Mouse (Mus musculus): ENCODE data around the gene Hsdl2. TPM values are rescaled to one million over a fixed set of nuclear protein-coding genes. Genes with fewer than 3 reads are reported as not detected.
"Not testable (repeated sequence)": the region's sequence is repeated elsewhere in the genome, so short reads cannot be mapped to it uniquely, and the experiment has no call there.

Hsdl2 gene
- polyA plus RNA-seq, 1 experiment from 2014 or later: 29.3 TPM

DNA sequence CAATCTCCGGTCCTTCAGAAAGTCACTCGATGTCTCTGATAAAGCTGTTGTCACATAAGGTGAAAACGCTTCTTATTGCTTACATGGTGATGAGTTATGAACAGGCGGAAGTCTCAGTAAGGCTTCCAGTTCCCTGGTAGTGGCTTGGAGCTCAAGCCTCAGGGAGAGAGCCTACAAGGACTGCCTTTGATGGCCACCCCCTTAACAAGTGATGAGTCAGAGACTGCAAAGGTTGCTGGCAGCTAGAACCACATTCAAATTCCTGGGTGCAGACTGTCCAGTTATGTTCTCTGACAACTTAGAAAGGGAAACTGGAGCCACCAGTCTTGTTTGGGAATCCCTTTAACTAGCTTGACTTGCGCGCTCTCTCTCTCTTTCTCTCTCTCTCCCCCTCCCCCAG is 21.2 kb upstream of the Hsdl2 start:
- no peak overlapping the region for H3K27ac ChIP-seq (ENCODE audit: low read length)
- ATAC-seq (ENCODE audit: low FRiP score, low TSS enrichment): no peak
- no peaks in the 10 kb centered on the region for H3K9me3 ChIP-seq (ENCODE audit: low read length)
- no peak overlapping the region for H3K4me3 ChIP-seq (ENCODE audit: low read length)
- no peaks in the 10 kb centered on the region for H3K27me3 ChIP-seq (ENCODE audit: insufficient read depth, low read length)
- no peaks in the 10 kb centered on the region for H3K36me3 ChIP-seq (ENCODE audit: insufficient read depth, low read length)
- no peak overlapping the region for H3K9ac ChIP-seq (replicated peaks; ENCODE audit: low read length)
- no peaks in the 10 kb centered on the region for H3K4me1 ChIP-seq (ENCODE audit: insufficient read depth, low read length)
- 94% methylated on average over 6 of the region's 6 CpGs for WGBS
- H3K4me2 ChIP-seq (replicated peaks; ENCODE audit: low read depth, low read length): no peak overlapping the region

DNA sequence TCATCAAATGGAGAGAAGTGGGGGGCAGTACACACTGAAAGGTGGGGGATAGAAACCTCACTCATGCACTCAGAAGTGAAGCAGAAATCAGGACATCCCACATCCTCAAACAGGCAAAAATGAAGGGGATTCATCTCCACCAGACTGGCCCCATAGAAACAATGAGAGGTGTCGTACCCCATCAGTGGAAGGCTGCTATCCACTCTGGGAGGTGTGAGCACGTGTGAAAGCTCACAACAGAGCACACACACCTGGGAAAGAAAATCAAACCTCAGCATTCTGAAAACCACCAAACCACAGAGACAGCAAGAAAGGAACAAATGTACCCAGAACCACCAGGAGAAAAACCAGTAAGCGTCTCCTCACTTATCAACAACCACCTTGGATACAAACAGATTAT is 17.2 kb upstream of the Hsdl2 start:
- H3K4me3 ChIP-seq (ENCODE audit: low read length): no peak overlapping the region
- no peak overlapping the region for H3K9ac ChIP-seq (replicated peaks; ENCODE audit: low read length)
- H3K9me3 ChIP-seq (ENCODE audit: low read length): peaks cover 5% of the 10 kb centered on the region; the same call in 1 of the 2 replicates
- no peak overlapping the region for H3K27ac ChIP-seq (ENCODE audit: low read length)
- WGBS: 77% methylated on average over 3 of the region's 3 CpGs
- H3K4me2 ChIP-seq (replicated peaks; ENCODE audit: low read depth, low read length): no peak overlapping the region
- ATAC-seq (ENCODE audit: low FRiP score, low TSS enrichment): no peak
- H3K36me3 ChIP-seq (ENCODE audit: insufficient read depth, low read length): no peaks in the 10 kb centered on the region
- H3K4me1 ChIP-seq (ENCODE audit: insufficient read depth, low read length): no peaks in the 10 kb centered on the region
- H3K27me3 ChIP-seq (ENCODE audit: insufficient read depth, low read length): no peaks in the 10 kb centered on the region

DNA sequence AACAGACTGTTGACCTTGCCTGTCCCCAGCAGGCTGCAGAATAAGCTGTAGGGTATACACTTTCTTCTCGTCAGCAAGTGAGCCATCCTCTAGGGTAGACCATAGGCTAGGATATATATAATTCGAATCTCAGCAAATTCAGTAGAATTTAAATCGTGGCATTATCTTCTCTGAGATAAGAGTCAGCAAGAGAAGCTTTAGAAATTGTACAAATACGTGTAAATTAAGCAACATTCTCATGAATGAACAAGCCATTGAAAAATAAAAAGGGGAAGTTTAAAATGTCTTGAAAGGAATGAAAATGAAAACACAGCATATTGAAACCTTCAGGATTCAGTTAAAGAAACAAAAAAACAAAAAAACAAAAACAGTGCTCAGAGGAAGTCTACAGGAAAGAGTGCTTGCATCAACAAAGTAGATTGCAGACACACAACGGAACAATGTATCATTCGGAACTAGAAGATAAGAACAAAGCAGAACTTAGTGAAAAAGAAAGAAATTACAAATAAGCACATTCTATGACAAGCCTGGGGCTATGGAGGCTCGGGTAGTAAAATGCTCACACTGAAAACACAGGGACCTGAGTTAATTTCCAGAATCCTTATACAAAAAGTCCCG is 15.7 kb upstream of the Hsdl2 start:
- no peaks in the 10 kb centered on the region for H3K27me3 ChIP-seq (ENCODE audit: insufficient read depth, low read length)
- H3K4me1 ChIP-seq (ENCODE audit: insufficient read depth, low read length): no peaks in the 10 kb centered on the region
- H3K4me3 ChIP-seq (ENCODE audit: low read length): no peak overlapping the region
- no peak overlapping the region for H3K27ac ChIP-seq (ENCODE audit: low read length)
- peaks cover 5% of the 10 kb centered on the region; the same call in 1 of the 2 replicates for H3K9me3 ChIP-seq (ENCODE audit: low read length)
- H3K9ac ChIP-seq (replicated peaks; ENCODE audit: low read length): no peak overlapping the region
- H3K4me2 ChIP-seq (replicated peaks; ENCODE audit: low read depth, low read length): no peak overlapping the region
- H3K36me3 ChIP-seq (ENCODE audit: insufficient read depth, low read length): no peaks in the 10 kb centered on the region
- ATAC-seq (ENCODE audit: low FRiP score, low TSS enrichment): no peak
- WGBS: 74% methylated on average over 8 of the region's 8 CpGs

DNA sequence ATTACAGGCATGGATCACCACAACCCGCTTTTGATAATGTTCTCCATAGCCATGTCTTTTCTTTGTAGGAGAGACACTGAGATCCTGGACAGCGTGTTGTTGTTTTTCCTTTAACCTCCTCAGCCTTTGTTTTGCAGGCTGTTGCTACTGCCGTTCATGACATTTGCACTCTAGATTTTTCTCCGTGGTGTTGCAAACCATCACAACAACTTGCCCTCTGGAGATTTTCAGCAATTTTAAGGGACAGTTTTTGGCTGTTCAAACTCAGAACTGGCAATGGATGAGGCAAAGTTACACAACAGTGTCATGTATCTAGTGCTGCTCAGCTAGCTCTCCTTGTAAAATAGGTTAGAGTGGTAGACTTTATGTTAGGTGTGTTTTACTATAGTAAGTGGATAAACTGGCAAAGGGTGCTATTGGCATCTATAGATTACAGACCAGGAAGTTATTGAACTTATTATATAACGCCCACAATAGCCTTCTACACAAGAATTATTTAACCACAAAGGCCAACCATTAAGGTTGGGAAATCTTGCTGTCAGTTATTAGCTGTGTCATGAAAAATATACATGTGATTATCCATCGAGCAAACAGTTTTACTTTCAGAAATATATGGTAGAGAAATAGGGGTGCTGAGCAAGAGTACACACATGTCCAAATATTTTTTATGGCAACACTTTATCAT is 13.6 kb upstream of the Hsdl2 start:
- no peak overlapping the region for H3K27ac ChIP-seq (ENCODE audit: low read length)
- H3K27me3 ChIP-seq (ENCODE audit: insufficient read depth, low read length): no peaks in the 10 kb centered on the region
- H3K4me2 ChIP-seq (replicated peaks; ENCODE audit: low read depth, low read length): no peak overlapping the region
- H3K9ac ChIP-seq (replicated peaks; ENCODE audit: low read length): no peak overlapping the region
- H3K36me3 ChIP-seq (ENCODE audit: insufficient read depth, low read length): no peaks in the 10 kb centered on the region
- H3K4me3 ChIP-seq (ENCODE audit: low read length): no peak overlapping the region
- H3K4me1 ChIP-seq (ENCODE audit: insufficient read depth, low read length): no peaks in the 10 kb centered on the region
- 79% methylated on average over 6 of the region's 6 CpGs for WGBS
- peaks cover 5% of the 10 kb centered on the region; the same call in 1 of the 2 replicates for H3K9me3 ChIP-seq (ENCODE audit: low read length)
- ATAC-seq (ENCODE audit: low FRiP score, low TSS enrichment): no peak

DNA sequence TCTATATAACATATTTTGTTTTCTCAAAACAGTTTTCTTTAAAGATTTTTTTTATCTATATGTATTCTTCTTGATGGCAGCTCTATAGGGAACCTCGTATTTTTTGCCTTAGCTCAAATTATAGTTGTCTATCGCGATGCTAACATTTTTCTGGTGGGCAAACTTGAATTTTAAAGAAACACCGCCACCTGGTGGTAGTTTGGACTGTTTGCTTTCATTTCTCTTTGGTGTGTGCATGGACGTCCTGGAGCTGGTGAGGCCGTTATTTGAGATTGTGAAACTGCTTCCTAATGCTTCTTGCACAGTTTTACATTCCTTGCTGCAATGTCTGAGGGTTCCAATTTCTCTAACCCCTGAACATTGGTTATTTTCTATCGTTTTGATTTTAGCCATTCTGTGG is 11.8 kb upstream of the Hsdl2 start:
- WGBS: 4% methylated on average over 7 of the region's 7 CpGs
- peak; percentile 69; the same call in 1 of the 2 replicates for ATAC-seq (ENCODE audit: low FRiP score, low TSS enrichment)

DNA sequence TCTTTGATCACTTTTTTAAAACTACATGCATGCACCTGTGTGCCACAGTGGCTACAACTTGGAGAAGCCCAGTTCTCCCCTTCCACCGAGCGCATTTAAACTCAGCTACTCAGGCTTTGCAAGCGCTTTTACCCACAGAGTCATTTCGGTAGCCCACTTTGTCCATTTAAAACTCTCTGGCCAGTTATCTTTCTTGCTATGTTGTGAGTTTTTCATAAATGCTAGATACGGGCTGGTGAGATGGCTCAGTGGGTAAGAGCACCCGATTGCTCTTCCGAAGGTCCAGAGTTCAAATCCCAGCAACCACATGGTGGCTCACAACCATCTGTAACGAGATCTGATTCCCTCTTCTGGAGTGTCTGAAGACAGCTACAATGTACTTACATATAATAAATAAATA is 10.8 kb upstream of the Hsdl2 start:
- H3K27ac ChIP-seq (ENCODE audit: low read length); H3K4me2 ChIP-seq (replicated peaks; ENCODE audit: low read depth, low read length); H3K27me3 ChIP-seq (ENCODE audit: insufficient read depth, low read length); H3K9me3 ChIP-seq (ENCODE audit: low read length); H3K4me3 ChIP-seq (ENCODE audit: low read length); H3K36me3 ChIP-seq (ENCODE audit: insufficient read depth, low read length); H3K4me1 ChIP-seq (ENCODE audit: insufficient read depth, low read length); H3K9ac ChIP-seq (replicated peaks; ENCODE audit: low read length); ATAC-seq (ENCODE audit: low FRiP score, low TSS enrichment): not testable (repeated sequence)
- 93% methylated on average over 7 of the region's 8 CpGs for WGBS

More for the DNA sequence above, 11.8 kb upstream of the Hsdl2 start:
- H3K4me1 ChIP-seq (ENCODE audit: insufficient read depth, low read length): no peaks in the 10 kb centered on the region
- H3K4me2 ChIP-seq (replicated peaks; ENCODE audit: low read depth, low read length): no peak overlapping the region
- H3K4me3 ChIP-seq (ENCODE audit: low read length): no peak overlapping the region
- H3K27ac ChIP-seq (ENCODE audit: low read length): no peak overlapping the region
- H3K36me3 ChIP-seq (ENCODE audit: insufficient read depth, low read length): no peaks in the 10 kb centered on the region
- peaks cover 5% of the 10 kb centered on the region; the same call in 1 of the 2 replicates for H3K9me3 ChIP-seq (ENCODE audit: low read length)
- no peaks in the 10 kb centered on the region for H3K27me3 ChIP-seq (ENCODE audit: insufficient read depth, low read length)
- no peak overlapping the region for H3K9ac ChIP-seq (replicated peaks; ENCODE audit: low read length)

DNA sequence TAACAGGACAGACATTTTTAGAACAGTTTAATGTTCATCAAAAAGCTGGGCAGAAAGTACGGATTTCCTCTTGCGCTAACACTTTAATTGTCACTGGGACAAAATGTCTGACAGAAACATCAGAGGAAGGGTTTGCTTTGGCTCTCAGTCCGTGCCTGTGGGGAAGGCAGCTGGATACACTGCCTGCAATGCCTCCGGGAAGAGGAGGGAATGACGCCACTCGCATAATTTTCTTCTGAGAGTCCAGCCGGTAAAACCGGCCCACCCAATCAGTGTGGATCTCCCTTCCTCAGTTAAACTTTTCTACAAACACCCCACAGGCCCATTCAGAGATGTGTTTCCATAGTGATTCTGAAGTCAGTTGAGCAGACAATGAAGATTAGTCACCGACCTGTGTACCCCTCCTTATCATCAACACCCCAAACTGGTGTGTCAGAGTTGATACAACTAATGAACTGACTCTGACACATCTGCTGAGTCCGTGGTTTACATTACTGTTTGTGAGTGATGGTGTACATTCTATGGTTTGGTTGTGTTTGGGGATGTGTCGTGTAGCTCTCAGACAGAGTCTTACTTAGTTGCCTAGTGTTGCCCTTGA is 8.7 kb upstream of the Hsdl2 start:
- WGBS: 75% methylated on average over 11 of the region's 11 CpGs
- no peak overlapping the region for H3K27ac ChIP-seq (ENCODE audit: low read length)
- ATAC-seq (ENCODE audit: low FRiP score, low TSS enrichment): no peak
- H3K4me3 ChIP-seq (ENCODE audit: low read length): no peak overlapping the region
- H3K36me3 ChIP-seq (ENCODE audit: insufficient read depth, low read length): no peaks in the 10 kb centered on the region
- no peaks in the 10 kb centered on the region for H3K27me3 ChIP-seq (ENCODE audit: insufficient read depth, low read length)
- no peak overlapping the region for H3K4me2 ChIP-seq (replicated peaks; ENCODE audit: low read depth, low read length)
- no peak overlapping the region for H3K9ac ChIP-seq (replicated peaks; ENCODE audit: low read length)
- H3K4me1 ChIP-seq (ENCODE audit: insufficient read depth, low read length): no peaks in the 10 kb centered on the region
- H3K9me3 ChIP-seq (ENCODE audit: low read length): no peaks in the 10 kb centered on the region

DNA sequence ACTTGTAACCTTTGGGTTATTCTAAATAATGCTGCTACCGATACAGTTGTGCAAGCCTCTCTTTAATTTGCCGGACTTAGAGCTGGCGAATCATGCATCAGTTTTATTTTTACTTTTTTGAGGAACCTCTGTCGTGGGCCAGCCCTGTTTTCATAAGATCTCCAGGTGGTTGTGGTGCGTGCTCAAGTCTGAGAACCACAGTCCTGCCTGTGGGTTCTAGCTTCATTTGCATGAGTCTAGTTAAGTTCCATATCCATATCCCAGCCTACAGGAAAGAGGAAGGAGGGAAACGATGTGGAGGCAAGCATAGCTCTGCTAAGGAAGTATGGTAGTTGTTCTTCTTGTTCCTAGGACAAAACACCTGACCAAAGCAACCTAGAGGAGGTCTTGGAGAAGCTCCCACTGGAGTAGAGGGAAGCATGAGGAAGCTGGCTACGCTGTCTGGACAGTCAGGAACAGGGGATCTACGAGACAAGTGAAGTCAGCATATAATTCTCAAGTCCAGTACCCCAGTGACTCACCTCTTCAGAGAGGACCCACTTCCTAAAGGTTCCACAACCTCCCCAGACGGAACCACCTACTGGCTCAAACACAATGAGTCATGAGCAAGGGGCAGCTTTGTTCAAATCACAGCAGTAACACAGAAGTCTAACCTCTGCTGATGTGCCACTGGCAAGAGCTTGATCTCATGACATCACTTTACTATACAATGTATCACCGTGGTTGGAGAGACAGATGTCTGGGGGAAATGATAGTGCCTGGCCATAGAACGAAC is 6.0 kb upstream of the Hsdl2 start:
- Histone ChIP-seq H3K4me1 (ENCODE audit: insufficient read depth, low read length) (peaks cover 4% of the 10 kb centered on the region; the same call in 1 of the 2 replicates), H3K27ac (ENCODE audit: low read length) (no peak overlapping the region), H3K9me3 (ENCODE audit: low read length) (no peaks in the 10 kb centered on the region), H3K36me3 (ENCODE audit: insufficient read depth, low read length) (no peaks in the 10 kb centered on the region), H3K4me2 (replicated peaks; ENCODE audit: low read depth, low read length) (no peak overlapping the region), H3K27me3 (ENCODE audit: insufficient read depth, low read length) (no peaks in the 10 kb centered on the region), H3K9ac (replicated peaks; ENCODE audit: low read length) (no peak overlapping the region), H3K4me3 (ENCODE audit: low read length) (no peak overlapping the region)
- 85% methylated on average over 11 of the region's 11 CpGs for WGBS
- ATAC-seq (ENCODE audit: low FRiP score, low TSS enrichment): no peak

DNA sequence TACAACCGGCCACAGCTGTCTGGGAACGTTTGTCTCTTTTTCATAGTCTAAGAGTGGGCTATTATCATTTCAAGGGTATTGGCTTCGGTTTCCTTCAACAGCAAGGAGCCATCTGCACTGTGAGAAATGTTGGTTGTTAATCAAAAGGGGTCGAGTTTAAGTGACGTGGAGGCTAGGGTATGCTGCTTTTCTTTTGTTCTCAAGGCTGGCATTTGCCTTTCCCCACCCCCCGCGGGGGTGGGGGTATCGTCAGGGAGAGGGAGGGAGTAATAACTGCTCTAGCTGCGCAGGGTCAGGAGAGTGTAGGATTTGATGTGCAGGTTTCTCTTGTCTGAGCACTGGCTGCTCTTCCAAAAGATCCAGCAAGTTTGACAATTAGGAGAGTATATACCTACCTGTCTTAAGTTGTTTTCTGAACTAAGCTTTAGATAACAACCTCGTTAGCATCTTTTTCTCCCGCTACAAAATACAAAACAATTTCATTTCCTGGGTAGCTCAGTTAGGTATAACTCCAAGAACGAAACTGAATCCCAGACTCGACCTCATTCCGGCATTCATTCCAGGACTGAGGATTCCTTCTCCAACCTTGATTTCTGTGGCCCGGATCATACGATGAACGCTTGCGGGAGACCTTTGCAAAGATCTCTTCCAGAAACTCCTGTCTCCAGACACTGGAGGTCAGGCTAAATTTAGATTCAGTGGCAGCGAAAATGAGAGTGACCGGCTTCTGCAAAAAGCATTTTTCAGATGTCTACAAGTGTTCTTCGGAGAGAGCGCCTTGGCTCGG is 675 bp upstream of the Hsdl2 start:
- no peaks in the 10 kb centered on the region for H3K36me3 ChIP-seq (ENCODE audit: insufficient read depth, low read length)
- H3K27me3 ChIP-seq (ENCODE audit: insufficient read depth, low read length): no peaks in the 10 kb centered on the region
- ATAC-seq (ENCODE audit: low FRiP score, low TSS enrichment): peak; percentile 57; the same call in 1 of the 2 replicates
- H3K9ac ChIP-seq (replicated peaks; ENCODE audit: low read length): peak overlapping the region; percentile 80
- H3K4me2 ChIP-seq (replicated peaks; ENCODE audit: low read depth, low read length): peak overlapping the region; percentile 87
- under 1% methylated on average over 23 of the region's 23 CpGs for WGBS
- peak overlapping the region; percentile 69 for H3K4me3 ChIP-seq (ENCODE audit: low read length)
- H3K4me1 ChIP-seq (ENCODE audit: insufficient read depth, low read length): peaks cover 11% of the 10 kb centered on the region
- H3K27ac ChIP-seq (ENCODE audit: low read length): peak overlapping the region; percentile 91
- no peaks in the 10 kb centered on the region for H3K9me3 ChIP-seq (ENCODE audit: low read length)
